Mouse (Mus musculus): ENCODE measurements around the gene Ncoa3.
"Not testable (repeated sequence)": the region's sequence is repeated elsewhere in the genome, so short reads cannot be mapped to it uniquely, and the experiment has no call there.

The Ncoa3 gene

GRCm38 (mm10) chr2:165992270-165993172, at the start of gene Ncoa3:
TSS of gene Ncoa3 (plus strand) at chr2:165992636.
- DNase-seq (ENCODE audit: extremely low spot score): peak; percentile 90

- no peak for DNase-seq (ENCODE audit: extremely low spot score)
Observed at GRCm38 (mm10) chr2:165943113-165943512, 49.3 kb upstream of the Ncoa3 start.

GRCm38 (mm10) chr2:165944576-165945351, 47.7 kb upstream of the Ncoa3 start:
- DNase-seq (ENCODE audit: extremely low spot score): no peak

- DNase-seq (ENCODE audit: extremely low spot score): no peak
Observed at GRCm38 (mm10) chr2:165946046-165946564, 46.3 kb upstream of the Ncoa3 start.

GRCm38 (mm10) chr2:165948007-165948406, 44.4 kb upstream of the Ncoa3 start:
- no peak for DNase-seq (ENCODE audit: extremely low spot score)

- DNase-seq (ENCODE audit: extremely low spot score): not testable (repeated sequence)
Observed at GRCm38 (mm10) chr2:165948785-165949184, 43.7 kb upstream of the Ncoa3 start.

- DNase-seq (ENCODE audit: extremely low spot score): no peak
Observed at GRCm38 (mm10) chr2:165949719-165950118, 42.7 kb upstream of the Ncoa3 start.

GRCm38 (mm10) chr2:165951432-165952068, 40.9 kb upstream of the Ncoa3 start:
- no peak for DNase-seq (ENCODE audit: extremely low spot score)

GRCm38 (mm10) chr2:165954872-165955271, 37.6 kb upstream of the Ncoa3 start:
- no peak for DNase-seq (ENCODE audit: extremely low spot score)

- DNase-seq (ENCODE audit: extremely low spot score): no peak
Observed at GRCm38 (mm10) chr2:165955386-165955785, 37.0 kb upstream of the Ncoa3 start.

GRCm38 (mm10) chr2:165956096-165956740, 36.2 kb upstream of the Ncoa3 start:
- no peak for DNase-seq (ENCODE audit: extremely low spot score)

- DNase-seq (ENCODE audit: extremely low spot score): no peak
Observed at GRCm38 (mm10) chr2:165957257-165957828, 35.1 kb upstream of the Ncoa3 start.

GRCm38 (mm10) chr2:165958556-165958955, 33.9 kb upstream of the Ncoa3 start:
- no peak for DNase-seq (ENCODE audit: extremely low spot score)

GRCm38 (mm10) chr2:165960695-165961094, 31.7 kb upstream of the Ncoa3 start:
- no peak for DNase-seq (ENCODE audit: extremely low spot score)

- DNase-seq (ENCODE audit: extremely low spot score): no peak
Observed at GRCm38 (mm10) chr2:165962824-165963223, 29.6 kb upstream of the Ncoa3 start.

GRCm38 (mm10) chr2:165964121-165964520, 28.3 kb upstream of the Ncoa3 start:
- no peak for DNase-seq (ENCODE audit: extremely low spot score)

GRCm38 (mm10) chr2:165967076-165967475, 25.4 kb upstream of the Ncoa3 start:
- DNase-seq (ENCODE audit: extremely low spot score): no peak

GRCm38 (mm10) chr2:165967823-165968555, 24.4 kb upstream of the Ncoa3 start:
- peak; percentile 82 for DNase-seq (ENCODE audit: extremely low spot score)

- DNase-seq (ENCODE audit: extremely low spot score): no peak
Observed at GRCm38 (mm10) chr2:165968876-165969275, 23.6 kb upstream of the Ncoa3 start.

GRCm38 (mm10) chr2:165969391-165969790, 23.0 kb upstream of the Ncoa3 start:
- DNase-seq (ENCODE audit: extremely low spot score): no peak
